Mouse (Mus musculus): Measurements from ENCODE around the gene R3hcc1l.

GRCm38 (mm10) chr19:42602041-42602440 is 83.5 kb downstream of the R3hcc1l start:
- no peak for TF ChIP-seq CTCF (IDR thresholded peaks at IDR 0.05; ENCODE audit: low read depth)
- TF ChIP-seq EP300 (IDR thresholded peaks at IDR 0.05; ENCODE audit: low read depth), result no peak

Measured in liver, embryonic 14.5 days (tissue).